Mouse (Mus musculus) lung, postnatal 0 days (tissue): ENCODE measurements around the gene Slc2a3. TPM values are rescaled to one million over a fixed set of nuclear protein-coding genes. Genes with fewer than 3 reads are reported as not detected.
A peak's percentile ranks its signal among the peaks of the same experiment; 100 is the strongest.

Experiments used
- ATAC-seq: fragments of 200-750 bp; cut with Nextera tagmentation; 2 replicates; pipeline ENCODE4 v1.8.0; 2017; ENCODE audit warnings: moderate library complexity
- DNase-seq: peaks from one replicate; pipeline ENCODE4 v3.0.0-alpha.2; 2016; ENCODE audit warnings: low spot score
- H3K27ac ChIP-seq: fragments of 300-500 bp; sonication (generic); 2 replicates; pipeline ENCODE4 v1.5.1; 2014; ENCODE audit warnings: antibody characterized with exemption, mild to moderate bottlenecking, low read length, mixed read lengths
- H3K27me3 ChIP-seq: fragments of 300-500 bp; sonication (generic); replicated peaks from 2 replicates; pipeline ENCODE4 v1.6.1; 2014; ENCODE audit warnings: low read length, mixed read lengths; ENCODE audit not compliant: insufficient read depth
- H3K36me3 ChIP-seq: fragments of 300-500 bp; sonication (generic); 2 replicates; pipeline ENCODE4 v1.6.1; 2014; ENCODE audit warnings: low read length, mixed read lengths; ENCODE audit not compliant: insufficient read depth
- H3K4me1 ChIP-seq: fragments of 300-500 bp; sonication (generic); 2 replicates; pipeline ENCODE4 v1.6.1; 2014; ENCODE audit warnings: antibody characterized with exemption, low read depth, low read length, mixed read lengths; ENCODE audit not compliant: insufficient read depth
- H3K4me2 ChIP-seq: fragments of 300-500 bp; sonication (generic); replicated peaks from 2 replicates; pipeline ENCODE4 v1.6.1; 2014; ENCODE audit warnings: low read depth, mild to moderate bottlenecking, low read length, moderate library complexity, mixed read lengths
- H3K4me3 ChIP-seq: fragments of 300-500 bp; sonication (generic); 2 replicates; pipeline ENCODE4 v1.5.1; 2014; ENCODE audit warnings: low read depth, low read length
- H3K9ac ChIP-seq: fragments of 300-500 bp; sonication (generic); replicated peaks from 2 replicates; pipeline ENCODE4 v1.6.1; 2014; ENCODE audit warnings: low read depth, mild to moderate bottlenecking
- H3K9me3 ChIP-seq: fragments of 300-500 bp; sonication (generic); 2 replicates; pipeline ENCODE4 v1.6.1; 2016; ENCODE audit warnings: low read length, mixed read lengths
- CTCF ChIP-seq: IDR thresholded peaks from 2 replicates; pipeline ENCODE4 v1.5.1; 2016; ENCODE audit warnings: antibody characterized with exemption, mild to moderate bottlenecking
- EP300 ChIP-seq: IDR thresholded peaks from 2 replicates; pipeline ENCODE4 v1.6.1; 2016; ENCODE audit warnings: antibody characterized with exemption, mild to moderate bottlenecking, control low read depth
- WGBS: fragments of 180-500 bp; shearing (Covaris S2); extraction: QIAGEN DNeasy Blood & Tissue Kit; methylation state at CpG from one replicate; pipeline ENCODE4 v1.1.7; 2014; 5-methylcytosine and 5-hydroxymethylcytosine counted together
- polyA plus RNA-seq: library from polyadenylated mRNA; unstranded; fragments of >200 nt; fragmentation: Nextera tagmentation; extraction: Ambion mirVana; gene quantifications from 2 replicates; pipeline ENCODE4 v1.2.1, GENCODE M21; 2015

The Slc2a3 gene
- polyA plus RNA-seq, 1 experiment from 2014 or later = 3.8 TPM

DNA sequence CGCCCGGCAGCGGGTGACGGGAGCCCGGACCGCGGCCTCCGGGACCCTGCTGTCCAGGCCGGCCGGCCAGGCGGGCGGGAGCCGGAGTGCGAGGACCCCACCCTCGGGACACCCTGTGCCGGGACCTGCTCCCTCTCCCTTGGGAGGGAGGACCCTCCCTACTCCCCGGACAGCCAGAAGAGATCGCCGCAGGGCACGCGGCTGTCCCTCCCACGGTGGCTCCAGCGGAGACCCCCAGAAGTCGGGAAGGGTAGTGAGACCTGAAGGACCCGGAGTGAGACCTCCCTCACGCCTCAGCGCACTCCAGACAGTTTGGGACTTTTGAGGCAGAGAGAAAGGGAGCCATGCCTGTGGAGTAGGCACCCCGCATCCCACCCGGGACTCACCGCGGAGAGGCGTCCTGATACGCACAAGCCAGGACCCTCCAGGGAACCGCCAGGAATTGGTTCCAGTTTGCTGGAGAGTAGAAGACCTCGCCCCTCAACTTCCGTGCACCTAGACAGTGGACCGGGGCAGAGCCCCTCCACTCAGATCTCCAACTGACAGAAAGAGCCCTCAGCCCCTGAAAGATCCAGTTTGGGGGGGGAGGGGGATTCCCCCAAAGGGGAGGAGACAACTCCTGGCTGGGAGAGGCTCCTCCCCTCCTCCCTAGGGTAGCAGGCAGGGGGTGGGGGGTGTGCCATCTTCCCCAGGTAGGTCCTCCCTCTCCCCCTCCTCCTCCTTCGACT is 18.8 kb upstream of the Slc2a3 start:
- DNase-seq (peak; percentile 19), ATAC-seq (peak; percentile 72)

DNA sequence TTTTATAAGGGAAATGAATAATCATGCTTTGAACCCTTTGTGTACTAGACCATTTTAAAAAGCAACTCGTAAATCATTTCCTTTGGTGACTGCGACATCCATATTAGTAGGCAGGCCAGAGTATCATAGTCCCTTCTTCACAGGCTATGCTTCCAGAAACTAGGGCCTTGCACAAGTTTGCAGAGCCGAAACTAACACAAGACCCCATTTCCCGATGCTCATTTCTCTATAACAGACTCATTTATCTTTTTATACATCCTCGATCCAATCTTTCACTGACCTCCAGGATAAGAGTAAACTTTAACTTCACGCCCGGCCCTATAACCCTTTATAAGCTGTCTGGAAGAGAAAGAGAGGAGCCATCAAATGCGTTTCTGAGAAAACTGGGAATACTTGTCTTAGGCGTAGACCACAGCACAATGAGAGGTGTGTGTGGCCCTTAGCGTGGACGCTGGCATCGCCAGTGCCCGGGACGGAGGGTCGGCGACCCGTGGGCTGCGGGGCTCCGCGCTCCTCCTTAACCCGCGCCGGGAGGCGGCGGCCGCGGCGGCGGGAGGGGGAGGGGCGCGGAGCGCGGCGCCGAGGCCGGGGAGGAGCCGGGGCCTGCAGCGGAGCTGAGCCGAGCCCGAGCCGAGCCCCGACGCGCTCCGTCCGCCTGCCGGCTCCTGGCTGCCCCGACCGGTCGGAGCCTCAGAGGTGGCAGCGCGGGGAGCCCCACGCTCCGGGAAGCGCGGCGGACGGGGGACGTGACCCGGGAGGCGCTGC is 18.0 kb upstream of the Slc2a3 start, which contains the start of gene Foxj2:
TSS of gene Foxj2 (plus strand) at position 609 of the 765 bp plus-strand sequence.
- H3K27ac ChIP-seq = peak within 1 kb of the TSS; percentile 90
- H3K4me2 ChIP-seq = peak within 1 kb of the TSS; percentile 92
- ATAC-seq (peak; percentile 96), DNase-seq (peak; percentile 85)
- H3K4me1 ChIP-seq = peaks cover 20% of the 10 kb centered on the region
- WGBS = 2% methylated on average over 43 of the region's 61 CpGs
- H3K9ac ChIP-seq = peak within 1 kb of the TSS; percentile 95
- no peak for TF ChIP-seq CTCF
- TF ChIP-seq EP300 = no peak
- no peaks in the 10 kb centered on the region for H3K27me3 ChIP-seq
- no peaks in the 10 kb centered on the region for H3K36me3 ChIP-seq
- no peaks in the 10 kb centered on the region for H3K9me3 ChIP-seq
- peak within 1 kb of the TSS; percentile 88 for H3K4me3 ChIP-seq

More for the DNA sequence above, 18.8 kb upstream of the Slc2a3 start:
- no peaks in the 10 kb centered on the region for H3K27me3 ChIP-seq
- under 1% methylated on average over 22 of the region's 38 CpGs for WGBS
- H3K36me3 ChIP-seq = no peaks in the 10 kb centered on the region
- H3K4me2 ChIP-seq = peak overlapping the region; percentile 92
- peak overlapping the region; percentile 90 for H3K27ac ChIP-seq
- H3K4me1 ChIP-seq = peaks cover 23% of the 10 kb centered on the region
- no peak for TF ChIP-seq CTCF
- no peak for TF ChIP-seq EP300
- H3K4me3 ChIP-seq = peak overlapping the region; percentile 88
- H3K9me3 ChIP-seq = no peaks in the 10 kb centered on the region
- H3K9ac ChIP-seq = peak overlapping the region; percentile 95

- Histone ChIP-seq H3K4me1 (0 out of 2 replicates have a peak, but pooled peaks cover 3% of the 10 kb centered on the region), H3K27me3 (no peaks in the 10 kb centered on the region), H3K36me3 (no peaks in the 10 kb centered on the region), H3K4me3 (no peak overlapping the region), H3K9me3 (no peaks in the 10 kb centered on the region), H3K27ac (no peak overlapping the region), H3K9ac (no peak overlapping the region), H3K4me2 (no peak overlapping the region)
- DNase-seq (no peak), ATAC-seq (no peak)
- WGBS = 76% methylated on average over 4 of the region's 4 CpGs
- TF ChIP-seq CTCF (no peak), EP300 (no peak)
Observed at GRCm38 (mm10) chr6:122813640-122814039, 12.2 kb upstream of the Slc2a3 start.

DNA sequence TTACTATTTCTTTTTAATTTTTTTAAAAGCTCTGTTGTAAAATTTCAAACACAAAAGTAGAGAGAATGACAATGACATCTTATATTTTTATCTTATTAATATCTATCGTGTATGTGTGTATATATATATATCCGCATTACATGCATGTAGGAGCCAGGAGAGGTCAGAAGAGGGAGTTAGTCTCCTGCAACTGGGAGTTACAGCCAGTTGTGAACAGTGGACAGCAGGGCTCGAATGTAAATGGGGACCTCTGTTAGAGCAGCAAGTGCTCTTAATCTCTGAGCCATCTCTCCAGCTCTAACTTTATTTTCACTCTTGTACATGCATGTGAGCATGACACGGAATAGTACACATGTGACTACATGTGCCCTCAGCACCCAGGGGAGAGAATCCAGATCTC is 11.3 kb upstream of the Slc2a3 start:
- TF ChIP-seq CTCF = 0 out of 2 replicates have a peak, but pooled peaks have one; percentile 5
- TF ChIP-seq EP300 = no peak
- no peaks in the 10 kb centered on the region for H3K9me3 ChIP-seq
- no peaks in the 10 kb centered on the region for H3K27me3 ChIP-seq
- no peak for ATAC-seq
- no peak overlapping the region for H3K4me2 ChIP-seq
- no peak overlapping the region for H3K27ac ChIP-seq
- 0 out of 2 replicates have a peak, but pooled peaks cover 3% of the 10 kb centered on the region for H3K4me1 ChIP-seq
- no peak for DNase-seq
- H3K9ac ChIP-seq = no peak overlapping the region
- H3K36me3 ChIP-seq = no peaks in the 10 kb centered on the region
- H3K4me3 ChIP-seq = no peak overlapping the region
- WGBS = 93% methylated on average over 4 of the region's 4 CpGs

- DNase-seq = peak; percentile 81
- Histone ChIP-seq H3K27me3 (no peaks in the 10 kb centered on the region), H3K9ac (peak overlapping the region; percentile 69), H3K9me3 (no peaks in the 10 kb centered on the region), H3K4me2 (peak overlapping the region; percentile 54), H3K4me3 (peak overlapping the region; percentile 66), H3K4me1 (0 out of 2 replicates have a peak, but pooled peaks cover 3% of the 10 kb centered on the region), H3K36me3 (no peaks in the 10 kb centered on the region), H3K27ac (peak overlapping the region; percentile 99)
- 26% methylated on average over 16 of the region's 16 CpGs for WGBS
- ATAC-seq = peak; percentile 29
- no peak; the same call in 1 of the 2 replicates for TF ChIP-seq EP300
- TF ChIP-seq CTCF = peak; percentile 57
Observed at GRCm38 (mm10) chr6:122811771-122812600, 10.5 kb upstream of the Slc2a3 start.
